Mouse (Mus musculus): ENCODE data around the gene Fnbp1. TPM values are rescaled to one million over a fixed set of nuclear protein-coding genes. Genes with fewer than 3 reads are reported as not detected.

The Fnbp1 gene
- total RNA-seq, 2 experiments from 2014 or later = 75.3 to 77.3 TPM

DNA sequence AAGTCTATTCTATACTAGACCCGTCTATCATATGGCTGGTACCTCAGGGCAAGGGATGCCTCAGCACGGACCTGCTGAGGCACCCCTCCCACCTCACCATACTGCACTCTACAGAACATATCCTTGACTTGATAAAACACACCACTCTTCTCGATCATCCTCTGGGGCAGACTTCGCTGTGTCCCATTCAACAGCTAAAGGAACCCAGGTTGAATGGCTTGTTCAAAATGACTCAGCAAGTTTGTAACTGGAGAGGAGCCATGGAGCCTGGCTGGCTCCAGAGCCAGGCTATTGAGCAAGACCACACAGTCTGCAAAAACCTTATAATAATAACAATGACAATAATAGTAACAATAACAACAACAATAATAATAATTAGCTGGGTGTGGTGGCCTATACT is 13.9 kb downstream of the Fnbp1 start:
- intact Hi-C loops (cut with DNase I) = no loop called here
- no peak for DNase-seq

GRCm38 (mm10) chr2:31127219-31127618 is 14.6 kb downstream of the Fnbp1 start:
- DNase-seq = no peak
- intact Hi-C loops (cut with DNase I) = no loop called here

- intact Hi-C loops (cut with DNase I) = no loop called here
- no peak for DNase-seq
Measured at GRCm38 (mm10) chr2:31126048-31126447, 15.8 kb downstream of the Fnbp1 start.

- DNase-seq = no peak
- intact Hi-C loops (cut with DNase I) = no loop called here
Measured at GRCm38 (mm10) chr2:31125156-31125555, 16.7 kb downstream of the Fnbp1 start.

GRCm38 (mm10) chr2:31124694-31125093 is 17.1 kb downstream of the Fnbp1 start:
- no peak for DNase-seq
- intact Hi-C loops (cut with DNase I) = no loop called here

GRCm38 (mm10) chr2:31123493-31123892 is 18.3 kb downstream of the Fnbp1 start:
- intact Hi-C loops (cut with DNase I) = no loop called here
- no peak for DNase-seq

- intact Hi-C loops (cut with DNase I) = no loop called here
- DNase-seq = no peak
Measured at GRCm38 (mm10) chr2:31122806-31123205, 19.0 kb downstream of the Fnbp1 start.

- intact Hi-C loops (cut with DNase I) = no loop called here
Measured at GRCm38 (mm10) chr2:31121131-31121693, 20.6 kb downstream of the Fnbp1 start.

DNA sequence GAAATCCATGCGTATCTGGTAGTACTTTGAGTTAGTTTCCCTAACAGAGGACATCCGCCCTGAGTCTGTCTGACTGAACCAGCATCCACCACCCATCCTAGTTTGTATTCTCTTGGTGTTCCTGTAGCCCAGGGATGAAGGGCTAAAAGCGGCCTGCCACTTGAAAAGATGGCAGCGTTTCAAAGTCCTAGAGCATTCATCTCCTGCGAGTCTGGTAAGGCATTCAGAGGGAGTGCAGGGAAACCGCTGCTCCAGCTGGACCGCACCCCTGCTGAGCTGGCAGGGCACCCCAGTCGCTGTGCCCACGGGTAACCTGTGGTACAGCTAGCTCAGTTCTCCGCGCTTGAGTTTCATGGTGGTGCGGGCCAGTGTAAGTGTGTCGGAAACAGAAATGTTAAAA is 22.0 kb downstream of the Fnbp1 start:
- DNase-seq = peak; percentile 76
- intact Hi-C loops (cut with DNase I) = no loop called here

More at GRCm38 (mm10) chr2:31121131-31121693, 20.6 kb downstream of the Fnbp1 start:
- no peak for DNase-seq

- intact Hi-C loops (cut with DNase I) = no loop called here
- DNase-seq = no peak
Measured at GRCm38 (mm10) chr2:31118639-31119380, 23.0 kb downstream of the Fnbp1 start.

DNA sequence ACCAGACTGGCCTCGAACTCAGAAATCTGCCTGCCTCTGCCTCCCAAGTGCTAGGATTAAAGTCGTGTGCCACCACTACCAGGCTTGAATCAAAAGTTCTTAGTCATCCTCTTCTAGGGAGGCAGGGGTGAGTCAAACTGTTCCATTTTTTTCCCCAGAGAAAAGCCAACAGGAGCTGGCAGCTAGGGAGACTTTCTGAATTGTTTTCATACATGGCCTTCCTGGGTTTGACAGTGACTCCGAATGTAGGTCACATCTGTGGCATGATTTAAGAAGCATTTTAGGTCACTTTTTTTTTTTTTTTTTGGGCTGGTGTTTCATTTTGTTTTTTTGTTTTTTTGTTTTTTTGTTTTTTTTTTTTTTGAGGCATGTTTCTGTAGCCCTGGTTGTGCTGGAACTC is 23.6 kb downstream of the Fnbp1 start:
- intact Hi-C loops (cut with DNase I) = no loop called here
- DNase-seq = no peak

DNA sequence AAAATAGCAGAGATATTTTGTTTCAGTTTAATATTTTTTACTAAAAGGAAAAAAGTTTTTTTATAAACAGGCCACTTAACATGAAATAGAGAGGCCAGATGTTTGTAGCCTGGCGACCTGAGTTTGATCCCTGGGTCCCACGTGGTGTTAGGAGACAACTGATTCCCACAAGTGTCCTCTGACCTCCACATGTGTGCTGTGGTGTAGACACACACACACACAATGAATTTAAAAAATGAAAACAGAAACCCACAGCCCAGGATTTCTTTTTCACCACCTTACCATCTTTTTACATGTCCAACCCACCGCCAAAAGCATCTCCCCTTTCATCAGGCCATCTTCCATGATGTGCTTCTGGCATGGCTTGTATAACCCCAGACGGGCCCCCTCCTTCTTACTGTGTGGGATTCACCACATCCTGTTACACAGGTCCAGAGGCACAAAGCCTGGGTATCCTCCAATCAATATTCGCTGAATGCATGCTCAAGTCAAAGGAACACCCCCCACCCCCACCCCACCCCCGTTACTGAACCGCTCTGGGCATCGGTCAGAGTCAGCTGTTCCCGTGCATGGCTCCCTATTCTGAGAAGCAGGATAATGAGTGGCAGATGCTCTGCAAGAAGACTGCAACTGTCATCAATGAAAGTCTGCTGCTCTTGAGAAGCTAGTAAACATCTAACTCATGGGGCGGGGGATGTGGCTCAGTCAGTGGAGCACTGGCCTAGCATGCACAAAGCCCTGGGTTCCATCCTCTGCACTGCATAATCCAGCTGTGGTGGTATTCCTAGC is 25.7 kb downstream of the Fnbp1 start:
- intact Hi-C loops (cut with DNase I) = no loop called here
- no peak for DNase-seq

- intact Hi-C loops (cut with DNase I) = no loop called here
Measured at GRCm38 (mm10) chr2:31115091-31115942, 26.5 kb downstream of the Fnbp1 start.

DNA sequence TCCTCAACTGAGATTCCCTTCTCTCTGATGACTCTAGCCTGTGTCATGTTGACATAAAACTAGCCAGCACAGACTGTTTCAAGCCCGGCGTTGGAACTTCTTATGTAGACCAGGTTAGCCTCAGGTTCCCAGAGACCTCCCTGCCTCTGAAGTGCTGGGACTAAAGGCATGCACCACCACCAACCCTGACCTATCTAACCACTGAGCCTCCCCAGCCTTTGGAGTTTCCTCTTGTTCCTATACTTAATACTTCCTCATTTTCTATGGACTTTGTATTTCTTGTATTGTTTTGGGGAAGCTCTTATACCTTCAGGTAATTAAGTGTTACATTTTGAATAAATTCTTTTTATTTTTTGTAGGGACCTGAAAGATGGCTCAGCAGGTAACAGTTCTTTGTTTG is 27.6 kb downstream of the Fnbp1 start:
- no peak for DNase-seq
- intact Hi-C loops (cut with DNase I) = no loop called here

More at GRCm38 (mm10) chr2:31115091-31115942, 26.5 kb downstream of the Fnbp1 start:
- no peak for DNase-seq

GRCm38 (mm10) chr2:31111685-31112084 is 30.1 kb downstream of the Fnbp1 start:
- DNase-seq = no peak
- intact Hi-C loops (cut with DNase I) = no loop called here

GRCm38 (mm10) chr2:31109960-31110548 is 31.8 kb downstream of the Fnbp1 start:
- intact Hi-C loops (cut with DNase I) = no loop called here
- DNase-seq = no peak

DNA sequence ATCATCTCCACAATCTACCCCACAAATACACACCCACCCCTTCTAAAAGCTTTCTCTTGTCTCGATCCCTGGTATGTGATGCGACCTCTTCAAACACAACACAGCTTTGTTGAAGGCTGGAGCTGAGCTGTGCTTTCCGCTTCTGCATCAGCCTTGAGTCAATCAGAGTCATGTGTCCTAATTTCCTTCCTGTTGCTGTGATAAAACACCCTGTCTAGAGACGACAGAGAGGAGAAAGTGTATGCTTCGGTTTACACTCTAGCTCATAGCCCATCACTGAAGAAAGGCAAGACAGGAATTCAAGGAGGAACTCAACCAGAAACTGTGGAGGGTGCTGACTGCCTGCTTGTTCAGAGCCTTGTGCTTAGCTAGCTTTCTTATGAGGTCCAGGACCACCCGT is 33.6 kb downstream of the Fnbp1 start:
- intact Hi-C loops (cut with DNase I) = no loop called here
- no peak for DNase-seq

- intact Hi-C loops (cut with DNase I) = no loop called here
- peak; percentile 88 for DNase-seq
Measured at GRCm38 (mm10) chr2:31106621-31107320, 35.0 kb downstream of the Fnbp1 start.

GRCm38 (mm10) chr2:31106004-31106403 is 35.8 kb downstream of the Fnbp1 start:
- DNase-seq = no peak
- intact Hi-C loops (cut with DNase I) = no loop called here

- intact Hi-C loops (cut with DNase I) = no loop called here
- DNase-seq = no peak
Measured at GRCm38 (mm10) chr2:31105279-31105678, 36.5 kb downstream of the Fnbp1 start.

All from left cerebral cortex, postnatal 4 days (tissue).